Mouse (Mus musculus): ENCODE measurements around the gene Axl. TPM values are rescaled to one million over a fixed set of nuclear protein-coding genes. Genes with fewer than 3 reads are reported as not detected.
A peak's percentile ranks its signal among the peaks of the same experiment; 100 is the strongest.

The Axl gene
- polyA plus RNA-seq, 1 experiment = 34.9 TPM

GRCm38 (mm10) chr7:25715731-25716271 lies 72.7 kb downstream of the Axl start:
- no peak for DNase-seq (ENCODE audit: extremely low spot score in 1 of 2, low spot score in 1 of 2)

- no peak for DNase-seq (ENCODE audit: extremely low spot score in 1 of 2, low spot score in 1 of 2)
Observed at GRCm38 (mm10) chr7:25714581-25714980, 73.9 kb downstream of the Axl start.

GRCm38 (mm10) chr7:25712801-25713200 lies 75.7 kb downstream of the Axl start:
- no peak for DNase-seq (ENCODE audit: extremely low spot score in 1 of 2, low spot score in 1 of 2)

DNA sequence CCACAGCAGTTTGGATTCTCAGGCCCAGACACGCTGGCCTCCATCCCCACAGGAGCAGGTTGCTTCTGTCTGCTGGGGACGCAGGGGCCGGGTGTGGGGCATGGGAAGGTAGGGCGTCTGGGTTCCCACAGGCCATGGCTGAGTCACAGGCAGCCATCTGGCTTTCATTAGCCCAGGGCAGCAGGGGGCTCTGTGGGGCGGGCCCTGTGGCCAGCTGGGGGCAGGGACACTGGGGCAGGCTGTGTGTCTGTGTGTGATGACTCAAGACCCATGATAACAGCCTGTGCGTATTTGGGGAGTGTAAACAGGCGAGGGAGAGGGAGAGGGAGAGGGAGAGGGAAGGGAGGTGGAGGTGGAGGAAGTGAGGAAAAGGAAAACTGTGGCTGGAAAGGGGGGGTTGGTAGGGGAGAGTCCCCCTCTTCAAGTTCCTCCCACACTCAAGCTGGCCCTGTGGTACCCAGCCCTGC lies 76.7 kb downstream of the Axl start:
- DNase-seq (ENCODE audit: extremely low spot score in 1 of 2, low spot score in 1 of 2) = peak in 1 of 2 experiments; percentile 62

GRCm38 (mm10) chr7:25711165-25711564 lies 77.3 kb downstream of the Axl start:
- DNase-seq (ENCODE audit: extremely low spot score in 1 of 2, low spot score in 1 of 2) = no peak

DNA sequence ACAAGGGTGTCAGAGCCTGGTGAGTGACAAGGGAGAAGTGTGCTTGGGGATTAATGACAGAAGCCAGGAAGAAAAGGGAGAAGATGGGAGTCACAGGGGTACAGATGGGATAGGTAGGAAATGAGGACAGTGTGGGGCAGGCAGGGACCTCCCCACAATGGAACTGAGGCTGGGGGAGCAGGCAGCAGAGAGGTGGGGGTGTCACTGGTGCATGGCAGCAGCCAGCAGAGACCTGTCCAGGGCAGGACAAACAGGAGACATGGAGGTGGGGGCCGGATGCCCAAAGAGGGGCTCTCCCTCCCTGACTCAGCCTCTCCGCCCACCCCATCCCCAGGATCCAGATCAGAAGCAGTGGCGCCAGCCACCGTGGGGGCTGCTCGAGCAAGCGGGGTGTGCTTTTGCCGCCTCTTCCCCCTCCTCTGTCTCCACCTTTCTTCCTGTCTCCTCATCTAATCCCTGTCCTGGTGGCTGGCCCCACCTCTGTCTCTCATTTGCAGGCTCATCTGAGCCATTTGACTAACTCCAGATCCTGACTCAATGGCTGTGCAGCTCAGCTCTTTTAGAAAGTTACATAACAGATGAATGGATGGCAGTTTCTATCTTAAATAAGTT lies 77.9 kb downstream of the Axl start:
- peak in 1 of 2 experiments; percentile 74 for DNase-seq (ENCODE audit: extremely low spot score in 1 of 2, low spot score in 1 of 2)

- DNase-seq (ENCODE audit: extremely low spot score in 1 of 2, low spot score in 1 of 2) = no peak
Observed at GRCm38 (mm10) chr7:25709961-25710360, 78.5 kb downstream of the Axl start.

- no peak for DNase-seq (ENCODE audit: extremely low spot score in 1 of 2, low spot score in 1 of 2)
Observed at GRCm38 (mm10) chr7:25707581-25708292, 80.8 kb downstream of the Axl start.

Other genes with a start within 250 kb of the Axl start
- gene Ceacam2, start 248.8 kb downstream of the Axl start, polyA plus RNA-seq (2012; rRNA removed) = 0.16 and 0.21 TPM in 2 replicates
- 0.15 and 0.36 TPM in 2 replicates for gene Erich4, start 172.8 kb downstream of the Axl start, polyA plus RNA-seq (2012; rRNA removed)
- gene Dmac2, start 169.3 kb downstream of the Axl start, polyA plus RNA-seq (2012; rRNA removed) = 78.7 and 82.1 TPM in 2 replicates
- 0.95 and 1.1 TPM in 2 replicates for gene B3gnt8, start 162.1 kb downstream of the Axl start, polyA plus RNA-seq (2012; rRNA removed)
- gene Bckdha, start 129.7 kb downstream of the Axl start, polyA plus RNA-seq (2012; rRNA removed) = 67.9 and 71.9 TPM in 2 replicates
- 33.9 TPM in 2 replicates for gene Exosc5, start 129.5 kb downstream of the Axl start, polyA plus RNA-seq (2012; rRNA removed)
- 49.8 and 52.0 TPM in 2 replicates for gene Tmem91, start 113.5 kb downstream of the Axl start, polyA plus RNA-seq (2012; rRNA removed)
- 54.8 and 62.4 TPM in 2 replicates for gene B9d2, start 107.9 kb downstream of the Axl start, polyA plus RNA-seq (2012; rRNA removed)
- gene Tgfb1, start 101.7 kb downstream of the Axl start, polyA plus RNA-seq (2012; rRNA removed) = 7.0 and 7.2 TPM in 2 replicates
- 60.3 and 64.0 TPM in 2 replicates for gene Ccdc97, start 69.6 kb downstream of the Axl start, polyA plus RNA-seq (2012; rRNA removed)
- 47.2 and 47.7 TPM in 2 replicates for gene Hnrnpul1, start 33.9 kb downstream of the Axl start, polyA plus RNA-seq (2012; rRNA removed)
- gene Cyp2s1, start 28.2 kb upstream of the Axl start, polyA plus RNA-seq (2012; rRNA removed) = 3.3 and 3.6 TPM in 2 replicates
- gene Cyp2b10, start 108.9 kb upstream of the Axl start, polyA plus RNA-seq (2012; rRNA removed) = 0.08 TPM in 1 of 2 replicates, not detected in the other

Data from frontal cortex, adult 2 months (tissue).